Mouse (Mus musculus) kidney, adult 9 months (tissue): ENCODE data around the gene Trem3.

ENCODE experiments used
- DNase-seq: peaks from one replicate; pipeline ENCODE4 v3.0.0; 2022

The Trem3 gene

DNA sequence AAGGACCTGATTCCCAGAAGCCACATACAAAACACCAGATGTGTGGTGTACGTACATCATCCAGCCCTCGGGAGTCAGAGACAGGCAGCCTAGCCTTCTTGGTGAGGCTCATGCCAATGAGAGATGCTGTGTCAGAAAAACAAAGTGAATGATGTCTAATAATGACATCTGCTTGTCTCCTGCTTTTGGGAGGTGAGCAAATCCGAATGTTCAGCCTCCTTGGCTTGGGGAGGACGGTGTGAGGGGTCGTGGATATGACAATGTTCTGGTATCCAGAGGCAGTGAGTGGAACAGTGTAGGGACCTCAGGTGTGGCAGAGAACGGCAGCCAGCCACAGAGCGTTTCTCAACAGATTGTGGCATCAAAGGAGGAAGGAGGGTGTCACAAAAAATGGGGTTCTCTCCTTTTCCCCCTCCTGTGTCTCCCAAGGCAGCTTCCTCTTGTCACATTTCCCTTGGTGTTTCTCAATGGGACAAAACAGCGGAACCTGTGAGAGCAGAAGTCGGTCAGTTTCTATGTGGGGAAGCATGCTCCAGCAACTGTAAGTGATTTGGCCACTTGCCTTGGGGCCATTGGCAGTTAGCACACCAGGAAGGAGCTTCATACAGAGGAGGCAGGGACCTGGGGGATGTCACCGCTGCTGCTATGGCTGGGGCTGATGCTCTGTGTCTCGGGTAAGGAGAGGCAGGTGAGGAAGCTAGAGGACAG is at the start of gene Trem3:
TSS of gene Trem3 (plus strand) at position 557 of the 708 bp plus-strand sequence.
- no peak for DNase-seq

DNA sequence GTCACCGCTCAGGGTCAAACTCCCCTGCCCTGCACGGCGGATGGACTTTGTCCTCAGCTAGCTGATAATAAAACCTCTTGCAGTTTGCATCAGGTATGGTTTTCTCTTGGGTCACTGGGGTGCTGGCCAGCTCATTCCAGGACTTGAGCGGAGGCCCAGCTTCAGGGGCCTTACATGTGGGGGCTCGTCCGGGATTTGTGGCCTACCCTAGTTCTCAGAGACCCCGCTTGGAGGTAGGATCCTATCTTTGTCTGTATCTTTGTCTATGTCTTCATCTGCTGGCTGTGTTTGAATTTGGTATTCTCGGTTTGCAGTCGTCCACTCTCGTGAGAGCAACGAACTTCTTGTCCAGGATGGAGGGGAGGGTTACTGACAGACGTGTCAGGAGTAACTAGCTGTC is 44.5 kb upstream of the Trem3 start:
- DNase-seq: no peak

- no peak for DNase-seq
Observed at GRCm38 (mm10) chr17:48212596-48212995, 35.0 kb upstream of the Trem3 start.

DNA sequence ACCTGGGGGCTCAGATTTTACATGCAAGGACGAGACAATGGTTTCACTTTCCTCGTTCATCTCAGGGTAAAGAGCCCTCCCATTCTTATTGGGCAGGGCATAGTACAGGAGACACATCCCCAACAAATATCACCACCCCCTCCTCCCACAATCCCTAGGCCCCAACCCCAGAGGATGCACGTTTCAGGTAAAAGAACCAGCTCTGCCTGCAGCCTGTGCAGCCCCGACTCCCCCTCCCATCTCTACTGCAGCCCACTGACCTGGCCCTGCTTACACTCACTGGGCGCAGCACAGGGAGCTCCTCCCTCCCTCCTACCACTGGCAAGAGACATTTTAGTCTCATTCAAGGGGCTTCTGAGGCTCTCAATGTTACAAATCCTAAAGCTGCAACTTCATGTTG is 34.1 kb upstream of the Trem3 start:
- DNase-seq: no peak

DNA sequence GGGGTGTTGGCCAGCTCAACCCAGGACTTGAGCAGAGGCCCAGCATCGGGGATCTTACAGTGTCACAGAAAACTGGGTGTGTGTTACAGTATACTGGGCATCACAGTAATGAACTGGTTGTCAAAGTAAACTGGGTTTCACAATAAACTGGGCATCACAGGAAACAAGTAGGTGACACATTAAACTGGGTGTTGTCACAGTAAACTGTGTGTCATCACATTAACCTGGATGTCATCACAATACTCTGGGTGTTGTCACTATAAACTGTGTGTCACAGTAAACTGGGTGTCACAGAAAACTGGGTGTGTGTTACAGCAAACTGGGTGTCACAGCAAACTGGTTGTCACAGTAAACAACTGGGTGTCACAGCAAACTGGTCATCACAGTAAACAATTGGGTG is 32.1 kb upstream of the Trem3 start:
- no peak for DNase-seq

GRCm38 (mm10) chr17:48230680-48231079 is 16.9 kb upstream of the Trem3 start:
- DNase-seq: no peak

DNA sequence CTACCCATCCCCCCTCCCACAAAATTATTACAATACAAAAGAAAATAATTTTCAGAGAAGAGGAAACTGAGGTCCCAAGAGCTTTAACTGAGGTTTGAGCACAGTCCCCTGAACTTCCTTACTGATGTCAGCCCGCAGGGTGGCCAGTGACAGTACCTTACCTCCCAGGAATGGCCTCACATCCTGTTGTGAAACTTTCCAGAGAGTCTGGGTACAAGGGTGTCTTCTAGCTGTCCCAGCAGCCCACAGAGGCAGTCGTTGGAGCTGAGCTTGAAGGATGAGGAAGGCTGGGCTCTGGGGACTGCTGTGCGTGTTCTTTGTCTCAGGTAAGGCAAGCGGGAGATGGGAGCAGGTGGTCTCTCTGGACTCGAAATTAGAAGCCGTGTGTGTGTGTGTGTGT is 15.1 kb upstream of the Trem3 start, which contains the start of gene Trem1:
TSS of gene Trem1 (plus strand) at position 251 of the 400 bp plus-strand sequence.
- DNase-seq: no peak

- no peak for DNase-seq
Observed at GRCm38 (mm10) chr17:48233789-48234188, 13.8 kb upstream of the Trem3 start.

GRCm38 (mm10) chr17:48234550-48234949 is 13.0 kb upstream of the Trem3 start:
- DNase-seq: no peak

- DNase-seq: no peak
Observed at GRCm38 (mm10) chr17:48235773-48236370, 11.7 kb upstream of the Trem3 start.

GRCm38 (mm10) chr17:48237621-48238020 is 10.0 kb upstream of the Trem3 start:
- DNase-seq: no peak

GRCm38 (mm10) chr17:48249039-48249438 is 1.5 kb downstream of the Trem3 start:
- DNase-seq: no peak

DNA sequence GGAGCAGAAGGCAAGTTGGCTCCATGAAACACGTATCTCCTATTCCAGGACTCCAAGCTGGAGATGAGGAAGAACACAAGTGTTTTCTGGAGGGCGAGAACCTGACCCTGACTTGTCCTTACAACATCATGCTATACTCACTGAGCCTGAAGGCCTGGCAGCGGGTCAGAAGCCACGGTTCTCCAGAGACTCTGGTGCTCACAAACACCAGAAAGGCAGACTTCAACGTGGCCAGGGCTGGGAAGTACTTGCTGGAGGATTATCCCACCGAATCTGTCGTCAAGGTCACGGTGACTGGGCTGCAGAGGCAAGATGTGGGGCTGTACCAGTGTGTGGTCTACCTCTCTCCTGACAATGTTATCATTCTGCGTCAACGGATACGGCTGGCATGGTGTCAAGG is 1.9 kb downstream of the Trem3 start:
- DNase-seq: no peak

GRCm38 (mm10) chr17:48250631-48251030 is 3.1 kb downstream of the Trem3 start:
- DNase-seq: no peak

DNA sequence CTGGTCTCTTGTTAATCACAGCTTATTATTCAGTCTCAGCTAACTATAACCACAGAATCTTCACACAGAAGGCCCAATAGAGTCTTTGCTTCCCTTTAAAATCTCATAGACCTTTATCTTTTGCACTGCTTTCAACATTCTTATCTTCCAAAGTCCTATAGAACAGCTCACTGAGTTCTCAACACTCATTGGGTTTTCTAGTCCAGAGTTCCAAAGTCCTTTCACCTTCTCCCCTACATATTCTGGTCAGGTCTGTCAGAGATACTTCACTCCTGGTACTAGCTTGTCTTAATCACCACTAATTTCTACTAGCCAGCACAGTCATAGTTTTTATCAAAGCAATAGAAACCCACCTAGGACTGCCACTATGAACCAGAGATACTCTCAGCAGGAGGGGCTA is 9.0 kb downstream of the Trem3 start:
- no peak for DNase-seq

DNA sequence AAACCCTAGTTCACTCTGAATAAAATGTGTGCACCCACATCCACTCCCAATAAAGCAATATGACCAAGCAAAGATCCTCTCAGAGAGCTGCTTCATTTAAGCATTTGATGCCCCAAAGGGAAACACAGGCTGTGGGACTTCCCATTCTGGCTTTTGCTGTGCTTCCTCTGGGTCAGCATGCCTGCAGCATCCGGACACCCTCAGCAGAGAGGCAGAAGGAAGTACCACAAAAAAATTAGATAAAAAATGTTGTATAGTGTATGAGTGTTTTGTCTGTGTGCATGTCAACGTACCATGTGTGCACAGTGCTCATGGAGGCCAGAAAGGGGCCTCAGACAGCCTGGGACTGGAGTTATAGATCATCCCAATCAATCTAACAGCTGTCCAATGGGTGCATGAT is 14.3 kb downstream of the Trem3 start:
- DNase-seq: no peak

DNA sequence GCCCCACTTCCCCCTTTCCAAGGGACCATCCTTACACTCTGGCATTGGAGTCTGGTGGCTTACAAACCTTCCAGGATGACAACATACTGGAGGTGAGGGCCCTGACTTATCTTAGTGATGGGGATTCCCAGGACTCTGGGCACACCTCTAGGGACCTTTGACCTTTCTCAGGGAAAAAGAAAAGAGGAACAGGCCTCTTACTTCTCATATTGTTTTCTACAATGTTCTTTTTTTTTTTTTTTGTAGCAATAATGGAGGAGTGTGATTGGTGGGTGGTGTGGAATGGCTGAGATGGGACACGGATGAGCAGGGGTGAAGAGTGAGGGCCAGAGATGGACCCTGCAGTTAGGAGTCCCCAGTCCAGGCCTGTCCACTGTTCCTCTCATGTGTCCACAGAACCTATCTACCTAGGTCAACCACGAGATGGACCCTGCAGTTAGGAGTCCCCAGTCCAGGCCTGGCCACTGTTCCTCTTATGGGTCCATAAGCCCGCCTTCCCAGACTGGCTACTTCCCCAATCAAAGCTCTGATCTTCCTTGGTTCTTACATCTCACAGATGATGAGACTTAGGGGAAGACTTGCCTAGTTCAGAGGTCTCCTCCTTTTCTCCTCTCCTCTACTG is 16.3 kb downstream of the Trem3 start, which contains the start of gene Treml4:
TSS of gene Treml4 (plus strand) at position 555 of the 622 bp plus-strand sequence.
- no peak for DNase-seq

- DNase-seq: no peak
Observed at GRCm38 (mm10) chr17:48264662-48265061, 17.1 kb downstream of the Trem3 start.

- DNase-seq: no peak
Observed at GRCm38 (mm10) chr17:48266138-48266537, 18.6 kb downstream of the Trem3 start.

- no peak for DNase-seq
Observed at GRCm38 (mm10) chr17:48266610-48267304, 19.2 kb downstream of the Trem3 start.

GRCm38 (mm10) chr17:48267591-48267990 is 20.0 kb downstream of the Trem3 start:
- no peak for DNase-seq

DNA sequence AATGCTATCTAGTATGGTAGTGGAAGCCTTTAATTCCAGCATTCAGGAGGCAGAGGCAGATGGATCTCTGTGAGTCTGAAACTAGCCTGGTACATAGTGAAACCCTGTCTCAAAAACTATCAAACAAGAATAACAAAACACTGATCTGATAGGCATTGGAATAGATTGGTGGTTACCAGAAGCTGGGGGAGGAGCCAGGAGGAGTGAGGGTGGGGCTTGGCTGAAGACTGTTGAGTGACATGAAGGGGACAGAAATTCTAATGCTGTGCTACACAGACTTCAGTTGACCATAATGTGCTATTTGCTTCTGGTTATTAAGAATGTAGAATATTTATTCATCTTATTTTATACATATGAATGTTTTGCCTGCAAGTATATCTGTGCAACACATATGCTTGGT is 20.7 kb downstream of the Trem3 start:
- DNase-seq: no peak

DNA sequence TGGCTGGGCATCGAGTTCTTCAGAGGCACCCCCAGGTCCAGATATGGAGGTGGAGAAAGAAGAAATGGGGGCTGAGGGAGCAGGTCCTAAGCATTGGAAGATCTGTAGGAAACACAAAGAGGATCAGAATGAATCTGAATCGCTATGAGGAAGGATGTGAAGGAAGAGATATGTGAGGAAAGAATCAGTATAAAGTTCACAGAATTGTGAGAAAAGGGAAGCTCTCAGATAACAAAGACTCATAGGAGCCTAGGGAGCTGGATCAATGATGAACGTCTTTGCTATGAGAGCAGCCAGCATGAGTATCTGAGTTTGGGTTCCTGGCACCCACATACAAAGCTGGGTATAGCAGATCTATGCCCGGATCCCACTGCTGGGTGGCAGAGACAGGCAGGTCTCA is 22.3 kb downstream of the Trem3 start:
- DNase-seq: no peak

GRCm38 (mm10) chr17:48272158-48272557 is 24.6 kb downstream of the Trem3 start:
- DNase-seq: no peak
